Mouse (Mus musculus) left cerebral cortex, adult 8-10 months (tissue): Measurements from ENCODE around the gene Rnf130. TPM values are rescaled to one million over a fixed set of nuclear protein-coding genes. Genes with fewer than 3 reads are reported as not detected.
"Not testable (repeated sequence)": the region's sequence is repeated elsewhere in the genome, so short reads cannot be mapped to it uniquely, and the experiment has no call there.

Experiments
- DNase-seq, 2 experiments: peaks; one replicate each; pipeline ENCODE4 v3.0.0; 2022; ENCODE audit warnings: low spot score in 2 of 2
- total RNA-seq, 4 experiments: library from RNA; stranded (reverse); gene quantifications; 2 replicates each; pipeline ENCODE4 v1.2.4; 2022

Gene Rnf130
- total RNA-seq, 4 experiments from 2014 or later = 99.1 to 110 (median 102) TPM

- DNase-seq = no peak
These were observed 56.4 kb downstream of the Rnf130 start for GRCm38 (mm10) chr11:50081365-50082190.

- peak in 1 of 2 experiments; percentile 39 for DNase-seq
These were observed 61.1 kb downstream of the Rnf130 start for GRCm38 (mm10) chr11:50086211-50086610.

GRCm38 (mm10) chr11:50089840-50090239 is 64.7 kb downstream of the Rnf130 start:
- no peak for DNase-seq

- DNase-seq = no peak
These were observed 66.0 kb downstream of the Rnf130 start for GRCm38 (mm10) chr11:50090982-50091675.

GRCm38 (mm10) chr11:50091681-50092080 is 66.5 kb downstream of the Rnf130 start:
- no peak for DNase-seq

GRCm38 (mm10) chr11:50095661-50096060 is 70.5 kb downstream of the Rnf130 start:
- no peak for DNase-seq

DNA sequence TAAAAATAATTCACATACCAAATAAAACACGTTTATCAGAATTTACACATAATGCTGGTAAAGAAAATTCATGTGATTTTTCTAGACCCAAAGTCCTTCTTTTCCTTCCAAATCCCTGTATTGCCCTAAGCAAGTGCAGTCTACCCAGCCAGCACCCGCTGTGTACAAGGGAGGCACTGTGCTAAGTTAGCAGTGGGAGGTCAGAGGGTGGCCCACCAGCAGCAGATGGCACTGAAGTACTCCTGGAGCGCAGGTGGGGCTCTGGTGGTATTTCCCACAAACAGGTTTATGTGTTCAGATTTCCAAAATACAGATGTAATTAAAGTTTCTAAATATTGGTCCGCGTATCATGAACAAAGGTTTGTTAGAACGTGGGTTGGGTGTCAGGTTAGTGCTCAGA is 71.9 kb downstream of the Rnf130 start:
- no peak for DNase-seq

GRCm38 (mm10) chr11:50098961-50099481 is 73.9 kb downstream of the Rnf130 start:
- DNase-seq = no peak

DNA sequence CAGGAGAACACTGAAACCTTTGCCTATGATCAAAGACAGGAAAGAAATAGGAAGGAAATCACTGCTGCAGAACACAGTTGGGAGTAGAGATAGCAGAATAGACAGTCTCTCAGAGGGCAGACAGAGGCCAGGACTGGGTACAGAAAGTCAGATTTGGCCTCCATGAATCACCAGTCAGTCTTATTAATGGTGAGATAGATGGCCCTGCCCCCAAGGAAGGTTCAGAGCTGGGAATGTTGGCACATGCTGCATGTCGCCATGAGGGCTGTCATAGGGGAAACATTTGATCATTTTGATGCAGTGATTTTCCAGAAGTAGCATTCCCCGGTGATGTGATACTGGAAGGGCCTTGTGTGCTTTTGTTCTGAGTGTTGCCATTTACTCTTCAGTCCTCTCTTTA is 74.5 kb downstream of the Rnf130 start:
- no peak for DNase-seq

DNA sequence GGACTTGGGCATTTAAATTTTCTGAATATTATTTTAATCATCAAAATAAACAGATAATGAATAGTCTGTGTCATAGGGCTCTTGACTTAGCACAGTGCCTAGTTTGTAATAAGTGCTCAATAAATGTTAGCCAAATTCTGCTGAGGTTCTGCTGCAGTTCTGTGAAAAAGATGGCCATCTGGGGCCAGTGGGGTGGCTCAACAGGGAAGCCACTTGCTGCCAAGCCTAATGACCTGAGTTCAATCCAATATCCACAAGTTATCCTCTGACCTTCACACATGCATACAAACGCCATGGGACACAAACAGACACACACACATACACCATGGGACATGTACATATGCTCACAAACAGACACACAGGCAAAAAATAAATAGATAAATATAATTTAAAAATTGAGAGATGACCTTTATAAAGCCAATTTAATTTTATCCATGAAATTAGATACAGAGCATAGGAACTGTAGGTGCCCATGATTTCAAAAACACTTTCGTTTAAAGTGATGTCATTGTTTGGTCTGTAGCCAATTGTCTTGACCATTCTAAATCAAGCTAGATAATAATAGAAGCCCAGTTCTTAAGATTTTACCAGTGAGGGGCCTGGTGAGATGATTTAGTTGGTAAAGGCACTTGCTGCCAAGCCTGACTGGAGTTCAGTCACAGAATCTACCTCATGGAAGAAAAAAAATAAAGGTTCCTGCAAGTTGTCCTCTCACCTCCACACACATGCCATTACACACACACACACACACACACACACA is 75.6 kb downstream of the Rnf130 start:
- no peak for DNase-seq

DNA sequence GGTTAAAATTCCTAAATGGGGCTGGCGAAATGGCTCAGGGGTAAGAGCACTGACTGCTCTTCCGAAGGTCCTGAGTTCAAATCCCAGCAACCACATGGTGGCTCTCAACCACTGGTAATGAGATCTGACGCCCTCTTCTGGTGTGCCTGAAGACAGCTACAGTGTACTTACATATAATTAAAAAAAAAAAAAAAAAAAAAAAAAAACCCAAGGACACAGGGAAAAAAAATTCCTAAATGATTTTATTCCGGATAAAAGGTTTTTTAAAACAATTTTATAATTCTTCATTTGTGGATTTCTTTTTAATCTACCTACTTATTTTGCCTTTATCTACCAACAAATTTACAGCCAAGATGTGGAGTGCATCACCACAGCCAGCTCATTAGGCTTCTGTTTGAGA is 76.8 kb downstream of the Rnf130 start:
- DNase-seq = not testable (repeated sequence)

DNA sequence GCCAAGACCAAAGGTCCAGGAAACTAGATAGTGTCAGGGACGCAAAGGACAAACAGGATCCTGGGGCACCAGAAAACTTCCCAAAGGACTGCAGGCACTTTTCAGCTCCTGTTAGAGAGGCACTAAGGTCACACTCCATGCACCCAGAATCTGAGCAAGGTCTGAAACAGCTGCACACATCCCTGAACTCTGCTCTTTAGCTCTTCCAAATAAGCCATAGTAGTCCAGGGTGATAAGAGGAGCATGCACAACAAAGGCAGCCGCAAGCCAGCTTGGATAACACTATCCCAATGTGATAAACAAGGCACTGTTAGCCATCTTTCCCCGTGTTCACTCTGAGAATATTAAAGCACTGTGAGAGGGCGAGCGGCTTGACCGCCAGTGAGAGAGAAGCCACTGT is 78.9 kb downstream of the Rnf130 start:
- no peak for DNase-seq

DNA sequence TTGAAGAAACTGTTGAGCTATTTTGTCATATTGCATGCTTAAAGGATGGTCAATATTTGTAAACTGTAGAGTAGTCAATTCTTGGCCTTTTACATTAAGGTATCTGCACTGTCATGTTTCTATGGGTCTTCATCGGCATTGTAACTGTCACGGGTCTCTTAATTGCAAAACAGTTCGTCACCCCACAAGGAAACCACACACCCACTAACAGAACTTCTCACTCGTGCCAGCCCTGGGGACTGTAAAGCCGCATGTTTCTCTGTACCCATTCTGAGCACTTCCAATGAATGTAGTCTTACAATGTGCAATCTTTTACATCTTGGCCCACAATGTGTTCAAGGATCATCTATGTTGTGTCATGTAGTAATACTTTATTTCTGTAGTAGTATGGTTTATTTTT is 80.1 kb downstream of the Rnf130 start:
- DNase-seq = no peak

DNA sequence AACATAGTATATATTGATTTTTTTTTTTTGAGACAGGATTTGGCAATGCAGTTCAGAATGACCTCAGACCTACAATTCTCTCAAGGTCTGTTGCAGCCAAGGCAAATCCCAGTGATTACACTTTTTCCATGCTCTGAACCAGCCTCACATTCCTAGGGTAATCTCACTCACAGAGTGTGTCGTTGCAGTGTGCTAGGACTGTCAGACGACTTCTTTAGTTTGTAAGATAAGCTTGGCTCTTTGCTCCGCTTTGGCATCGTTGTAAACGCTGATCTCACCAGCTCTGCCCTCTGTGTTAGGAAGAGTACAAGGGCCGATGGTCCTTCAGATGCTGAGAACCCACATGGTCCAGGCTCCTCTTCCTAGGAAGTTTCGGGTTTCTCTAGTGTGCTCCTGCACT is 80.9 kb downstream of the Rnf130 start:
- DNase-seq = no peak

DNA sequence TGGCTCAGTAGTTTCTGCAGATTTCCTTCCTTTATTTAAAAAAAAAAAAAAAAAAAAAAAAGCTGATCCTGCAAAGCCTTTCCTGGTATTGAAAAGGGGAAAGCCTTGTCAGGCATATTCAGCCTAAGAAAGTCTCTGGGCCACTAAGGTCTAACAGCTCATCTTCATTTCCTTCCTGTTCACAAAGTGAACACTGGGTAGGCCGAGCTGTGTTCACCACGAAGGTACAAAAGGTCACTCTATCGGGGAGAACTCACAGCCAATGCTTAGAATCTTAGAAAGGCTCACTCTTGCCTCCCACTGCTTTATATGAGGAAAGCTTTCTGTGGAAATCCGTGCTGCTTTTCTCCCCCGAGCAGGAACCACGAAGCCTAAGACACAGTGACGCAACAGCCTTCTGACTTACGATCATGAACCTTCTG is 83.7 kb downstream of the Rnf130 start:
- DNase-seq = no peak

GRCm38 (mm10) chr11:50114329-50114728 is 89.2 kb downstream of the Rnf130 start:
- DNase-seq = peak in 1 of 2 experiments; percentile 43

- DNase-seq = no peak
These were observed 97.5 kb downstream of the Rnf130 start for GRCm38 (mm10) chr11:50122631-50123081.

GRCm38 (mm10) chr11:50127781-50128180 is 102.6 kb downstream of the Rnf130 start:
- DNase-seq = no peak

GRCm38 (mm10) chr11:50130811-50131766 is 105.9 kb downstream of the Rnf130 start, which contains the start of gene Tbc1d9b:
Tbc1d9b (plus strand) TSS chr11:50131396.
- DNase-seq = peak; percentile 64 to 81

DNA sequence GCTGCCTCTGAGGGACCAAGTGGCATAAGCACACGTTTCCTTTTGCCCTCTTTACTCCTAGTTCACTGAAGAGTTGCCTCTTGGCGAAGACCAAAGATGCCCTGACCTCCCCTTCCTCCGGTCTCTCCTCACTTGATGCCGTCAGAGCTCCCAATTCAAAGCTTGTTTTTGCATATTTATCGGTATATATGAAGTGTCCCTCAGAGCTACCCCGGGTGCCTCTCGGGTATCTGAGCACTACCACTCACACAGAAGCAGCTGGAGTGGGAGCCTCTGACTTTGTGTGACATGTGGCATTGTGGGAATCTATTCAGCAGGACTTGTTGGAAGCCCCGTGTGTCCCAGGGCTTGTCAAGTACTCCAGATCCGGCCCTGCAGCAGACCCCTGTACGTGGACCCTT is 106.7 kb downstream of the Rnf130 start:
- no peak for DNase-seq
